Comparison of ENCODE assay signal across 9 mouse cellular contexts in the genomic region with DNA sequence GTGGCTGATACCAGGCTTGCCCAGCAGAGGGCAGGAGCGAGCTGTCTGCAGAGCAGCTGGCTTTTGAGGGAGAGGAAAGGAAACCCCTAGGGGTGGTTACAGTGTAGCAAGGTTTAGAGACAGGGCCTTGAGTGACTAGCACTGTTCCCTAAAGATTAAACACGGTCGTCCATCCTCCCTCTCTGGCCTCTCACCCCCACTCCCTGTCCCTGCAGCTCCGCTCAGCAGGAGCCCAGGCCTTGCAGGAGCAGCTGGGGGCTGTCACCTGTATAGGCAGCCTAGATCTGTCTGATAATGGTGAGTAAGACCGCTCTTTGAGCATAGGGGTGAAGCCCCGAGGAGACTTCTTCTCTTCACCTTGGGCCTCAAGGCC. TPM values are rescaled to one million over a fixed set of nuclear protein-coding genes. Genes with fewer than 3 reads are reported as not detected.
A peak's percentile ranks its signal among the peaks of the same experiment; 100 is the strongest.
DNase-seq lines count a peak whose midpoint lies in the region; ATAC-seq lines count a peak whose summit lies in the region.
"Had no signal": no experiment of that assay in that cellular context is flagged by ENCODE, and none has a peak within 500 bp of the region (broad histone marks: within the 10 kb centered on the region; RNA-seq: fewer than 3 reads in every experiment).

No protein-coding gene starts in this region.

- WGBS in embryonic facial prominence, embryonic 10.5 days, result 33% methylated on average over 6 of the region's 6 CpGs
- WGBS in liver, embryonic 11.5 days, result 35% methylated on average over 6 of the region's 6 CpGs
- WGBS in stomach, embryonic 14.5 days, result 16% methylated on average over 6 of the region's 6 CpGs

- 0 out of 2 replicates have a peak overlapping the region, but pooled peaks have one; percentile 2 for H3K27ac ChIP-seq in embryonic facial prominence, embryonic 10.5 days (replicated peaks)
- H3K27ac ChIP-seq in liver, embryonic 11.5 days (ENCODE audit: low read depth, low read length), result no peak overlapping the region
- no peak overlapping the region for H3K27ac ChIP-seq in stomach, embryonic 14.5 days (ENCODE audit: low read length)
- H3K27ac ChIP-seq: embryonic facial prominence, embryonic 12.5 days had no signal

- H3K9ac ChIP-seq in liver, embryonic 11.5 days (ENCODE audit: low read depth, low read length), result no peak overlapping the region
- H3K9ac ChIP-seq in stomach, embryonic 14.5 days (replicated peaks; ENCODE audit: low read depth, low read length), result no peak overlapping the region
- H3K9ac ChIP-seq: embryonic facial prominence, embryonic 12.5 days had no signal

- 0 out of 2 replicates have a peak, but pooled peaks cover 4% of the 10 kb centered on the region for H3K4me1 ChIP-seq in embryonic facial prominence, embryonic 10.5 days
- peaks cover 5% of the 10 kb centered on the region; the same call in 1 of the 2 replicates for H3K4me1 ChIP-seq in liver, embryonic 11.5 days (replicated peaks; ENCODE audit: control insufficient read depth, insufficient read depth, low read length)
- H3K4me1 ChIP-seq in stomach, embryonic 14.5 days (ENCODE audit: control insufficient read depth, insufficient read depth, low read length), result no peaks in the 10 kb centered on the region
- H3K4me1 ChIP-seq: embryonic facial prominence, embryonic 12.5 days had no signal

- 0 out of 2 replicates have a peak overlapping the region, but pooled peaks have one; percentile 1 for H3K4me3 ChIP-seq in embryonic facial prominence, embryonic 10.5 days
- H3K4me3 ChIP-seq in liver, embryonic 11.5 days (ENCODE audit: low read depth, low read length), result no peak overlapping the region
- H3K4me3 ChIP-seq in stomach, embryonic 14.5 days (ENCODE audit: low read depth, low read length), result no peak overlapping the region
- H3K4me3 ChIP-seq: embryonic facial prominence, embryonic 12.5 days had no signal

- peaks cover 26% of the 10 kb centered on the region for H3K36me3 ChIP-seq in embryonic facial prominence, embryonic 10.5 days (replicated peaks)
- no peaks in the 10 kb centered on the region for H3K36me3 ChIP-seq in liver, embryonic 11.5 days (ENCODE audit: control insufficient read depth, insufficient read depth, low read length)
- H3K36me3 ChIP-seq in stomach, embryonic 14.5 days (ENCODE audit: control insufficient read depth, insufficient read depth, low read length), result no peaks in the 10 kb centered on the region

- H3K27me3 ChIP-seq in embryonic facial prominence, embryonic 10.5 days (replicated peaks; ENCODE audit: low read depth, poor library complexity, severe bottlenecking), result no peaks in the 10 kb centered on the region
- no peaks in the 10 kb centered on the region for H3K27me3 ChIP-seq in liver, embryonic 11.5 days (replicated peaks; ENCODE audit: control insufficient read depth, insufficient read depth, low read length)
- H3K27me3 ChIP-seq in stomach, embryonic 14.5 days (ENCODE audit: control insufficient read depth, insufficient read depth, low read length), result no peaks in the 10 kb centered on the region
- H3K27me3 ChIP-seq: embryonic facial prominence, embryonic 12.5 days had no signal

- ATAC-seq in liver, embryonic 11.5 days (replicated peaks; ENCODE audit: low FRiP score), result peak; percentile 46; the same call in 1 of the 2 replicates
- peak; percentile 70 for ATAC-seq in stomach, embryonic 14.5 days (ENCODE audit: insufficient number of reproducible peaks, insufficient read depth, low FRiP score, low read depth)

- H3K9me3 ChIP-seq in embryonic facial prominence, embryonic 10.5 days, result no peaks in the 10 kb centered on the region
- H3K9me3 ChIP-seq in liver, embryonic 11.5 days (ENCODE audit: control insufficient read depth, low read length), result no peaks in the 10 kb centered on the region
- H3K9me3 ChIP-seq in stomach, embryonic 14.5 days (ENCODE audit: control insufficient read depth, low read depth, low read length), result no peaks in the 10 kb centered on the region
- H3K9me3 ChIP-seq: embryonic facial prominence, embryonic 12.5 days had no signal

- H3K4me2 ChIP-seq in liver, embryonic 11.5 days, result no peak overlapping the region
- no peak overlapping the region for H3K4me2 ChIP-seq in stomach, embryonic 14.5 days (replicated peaks; ENCODE audit: low read depth, low read length)
- H3K4me2 ChIP-seq: embryonic facial prominence, embryonic 12.5 days had no signal

- DNase-seq in B cell, adult 2 months, result peak; percentile 94
- DNase-seq in adrenal gland, postnatal 14 days, result peak; percentile 93
- peak; percentile 88 for DNase-seq in embryonic facial prominence, embryonic 10.5 days (ENCODE audit: low spot score)
- DNase-seq in heart, adult 9 months (ENCODE audit: low spot score in 2 of 2), result peak; percentile 69 to 83
- peak; percentile 82 for DNase-seq in kidney, adult 9 months
- DNase-seq in liver, embryonic 11.5 days (ENCODE audit: low spot score), result peak; percentile 86
- peak; percentile 90 for DNase-seq in naive thymus-derived CD4-positive, alpha-beta T cell, adult 2 months (ENCODE audit: low read depth)

RNA-seq across cellular contexts. Expression of gene Carmil3, which starts 7.0 kb away (rescaled TPM):
- total RNA-seq in adrenal gland, postnatal 14 days (2021), result 6.9 TPM in 2 replicates
- polyA plus RNA-seq in embryonic facial prominence, embryonic 10.5 days (2016; fragmentation: Nextera tagmentation; extraction: Ambion mirVana), result 3.4 and 3.5 TPM in 2 replicates
- 2.7 and 3.0 TPM in 2 replicates for polyA plus RNA-seq in liver, embryonic 11.5 days (2014; fragmentation: Nextera tagmentation; extraction: Ambion mirVana)
- polyA plus RNA-seq in stomach, embryonic 14.5 days (2014; fragmentation: Nextera tagmentation; extraction: Ambion mirVana), result 3.9 and 4.4 TPM in 2 replicates

RNA-seq across cellular contexts. Expression of gene Cpne6, which starts 12.8 kb away (rescaled TPM):
- total RNA-seq in adrenal gland, postnatal 14 days (2021), result 0.45 TPM in 1 of 2 replicates, not detected in the other
- 0.59 and 0.64 TPM in 2 replicates for polyA plus RNA-seq in embryonic facial prominence, embryonic 10.5 days (2016; fragmentation: Nextera tagmentation; extraction: Ambion mirVana)
- 0.16 and 0.49 TPM in 2 replicates for polyA plus RNA-seq in liver, embryonic 11.5 days (2014; fragmentation: Nextera tagmentation; extraction: Ambion mirVana)
- 0.19 and 0.24 TPM in 2 replicates for polyA plus RNA-seq in stomach, embryonic 14.5 days (2014; fragmentation: Nextera tagmentation; extraction: Ambion mirVana)

RNA-seq across cellular contexts. Expression of gene Dhrs4, which starts 18.9 kb away (rescaled TPM):
- total RNA-seq in adrenal gland, postnatal 14 days (2021), result 130 and 149 TPM in 2 replicates
- polyA plus RNA-seq in embryonic facial prominence, embryonic 10.5 days (2016; fragmentation: Nextera tagmentation; extraction: Ambion mirVana), result 77.3 and 88.4 TPM in 2 replicates
- 58.7 and 59.4 TPM in 2 replicates for polyA plus RNA-seq in liver, embryonic 11.5 days (2014; fragmentation: Nextera tagmentation; extraction: Ambion mirVana)
- polyA plus RNA-seq in stomach, embryonic 14.5 days (2014; fragmentation: Nextera tagmentation; extraction: Ambion mirVana), result 49.7 and 62.4 TPM in 2 replicates

RNA-seq across cellular contexts. Expression of gene Nrl, which starts 27.3 kb away (rescaled TPM):
- total RNA-seq in adrenal gland, postnatal 14 days (2021), result not detected in 2 replicates
- 0.05 TPM in 1 of 2 replicates, not detected in the other for polyA plus RNA-seq in embryonic facial prominence, embryonic 10.5 days (2016; fragmentation: Nextera tagmentation; extraction: Ambion mirVana)
- not detected in 2 replicates for polyA plus RNA-seq in liver, embryonic 11.5 days (2014; fragmentation: Nextera tagmentation; extraction: Ambion mirVana)
- not detected in 2 replicates for polyA plus RNA-seq in stomach, embryonic 14.5 days (2014; fragmentation: Nextera tagmentation; extraction: Ambion mirVana)
- polyA plus RNA-seq: embryonic facial prominence, embryonic 12.5 days had no signal

RNA-seq across cellular contexts. Expression of gene Pck2, which starts 42.6 kb away (rescaled TPM):
- total RNA-seq in adrenal gland, postnatal 14 days (2021), result 35.1 and 42.8 TPM in 2 replicates
- polyA plus RNA-seq in embryonic facial prominence, embryonic 10.5 days (2016; fragmentation: Nextera tagmentation; extraction: Ambion mirVana), result 20.7 and 23.6 TPM in 2 replicates
- 49.8 and 50.9 TPM in 2 replicates for polyA plus RNA-seq in liver, embryonic 11.5 days (2014; fragmentation: Nextera tagmentation; extraction: Ambion mirVana)
- 43.4 and 44.0 TPM in 2 replicates for polyA plus RNA-seq in stomach, embryonic 14.5 days (2014; fragmentation: Nextera tagmentation; extraction: Ambion mirVana)
